7 mouse cellular contexts compared by ENCODE assay signal in the genomic region with DNA sequence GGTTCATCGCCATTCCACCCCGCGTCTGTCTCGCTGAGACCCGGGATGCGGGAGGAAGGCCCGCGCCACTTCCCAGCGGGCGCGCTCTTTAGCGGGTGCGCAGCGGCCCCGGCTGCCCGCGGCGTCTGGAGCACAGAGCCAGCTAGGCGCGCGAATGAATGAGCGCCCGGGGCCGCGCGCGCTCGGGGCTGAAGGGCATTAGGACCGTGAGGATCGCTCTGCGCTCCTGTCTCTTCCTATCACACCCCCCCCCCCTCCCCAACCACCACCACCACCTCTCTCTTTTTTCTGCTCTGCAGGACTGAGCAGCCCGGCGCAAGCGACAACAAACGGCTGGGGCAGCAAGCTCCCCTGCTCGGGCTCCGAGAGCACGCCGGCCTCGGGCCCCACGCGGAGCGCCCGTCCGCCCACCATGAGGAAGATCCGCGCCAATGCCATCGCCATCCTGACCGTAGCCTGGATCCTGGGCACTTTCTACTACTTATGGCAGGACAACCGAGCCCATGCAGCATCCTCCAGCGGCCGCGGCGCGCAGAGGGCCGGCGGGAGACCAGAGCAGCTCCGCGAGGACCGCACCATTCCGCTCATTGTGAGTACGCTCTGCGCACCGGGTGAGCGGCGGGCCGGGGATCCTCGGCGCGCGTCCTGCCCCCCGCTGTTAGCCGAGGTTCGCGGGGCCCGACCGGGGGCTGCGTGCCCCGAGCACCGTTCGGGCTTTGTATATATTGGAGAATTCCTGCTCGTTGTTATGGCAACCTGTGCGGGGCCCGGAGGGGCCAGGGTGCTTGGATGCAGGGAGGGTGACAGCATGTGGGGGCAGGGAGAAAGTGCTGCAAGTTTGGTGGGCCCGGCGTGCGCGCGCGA. TPM values are rescaled to one million over a fixed set of nuclear protein-coding genes. Genes with fewer than 3 reads are reported as not detected.
DNase-seq lines count a peak whose midpoint lies in the region; ATAC-seq and TF ChIP-seq lines count a peak whose summit lies in the region.

No protein-coding gene starts in this region.

- peak overlapping the region; percentile 87 for H3K27ac ChIP-seq in left cerebral cortex, adult 2 months
- peak overlapping the region; percentile 92 for H3K27ac ChIP-seq in midbrain, embryonic 16.5 days (ENCODE audit: low read length)

- WGBS in midbrain, embryonic 16.5 days, result under 1% methylated on average over 90 of the region's 90 CpGs

- peaks cover 16% of the 10 kb centered on the region for H3K4me1 ChIP-seq in midbrain, embryonic 16.5 days (ENCODE audit: control insufficient read depth, insufficient read depth, low read length)

- H3K4me3 ChIP-seq in left cerebral cortex, adult 2 months, result peak overlapping the region; percentile 86
- peak overlapping the region; percentile 83 for H3K4me3 ChIP-seq in midbrain, embryonic 16.5 days (ENCODE audit: low read depth, low read length)

- H3K9me3 ChIP-seq in midbrain, embryonic 16.5 days (replicated peaks; ENCODE audit: control insufficient read depth, low read length, poor library complexity, severe bottlenecking), result no peaks in the 10 kb centered on the region

- intact Hi-C loops in left cerebral cortex, adult 2 months (cut with DNase I), result loop anchor here (1.0 to 2.0 kb wide), 2 partner anchors 56 to 124 kb away; a partner anchor contains a TSS

- ATAC-seq in midbrain, embryonic 16.5 days, result peak; percentile 88

- H3K27me3 ChIP-seq in midbrain, embryonic 16.5 days (ENCODE audit: control insufficient read depth, insufficient read depth, low read depth, low read length), result peaks cover 5% of the 10 kb centered on the region

- peak overlapping the region; percentile 74 for H3K4me2 ChIP-seq in midbrain, embryonic 16.5 days (ENCODE audit: low read length)

- peak; percentile 35 for DNase-seq in urinary bladder, adult 2 months (ENCODE audit: low spot score)
- DNase-seq in urinary bladder, postnatal 4 days (ENCODE audit: low spot score in 2 of 2), result no peak
- peak; percentile 75 to 84 for DNase-seq in cerebellum, postnatal 25 days
- DNase-seq in frontal cortex, postnatal 36 days (ENCODE audit: low spot score in 2 of 2), result peak; percentile 53 to 60
- DNase-seq in left cerebral cortex, adult 2 months (ENCODE audit: extremely low spot score in 1 of 2, low spot score in 2 of 2), result peak; percentile 53 to 71
- DNase-seq in ovary, adult 18-20 months (ENCODE audit: low spot score), result no peak

- no peak for TF ChIP-seq CTCF in left cerebral cortex, adult 2 months (IDR thresholded peaks at IDR 0.05)

- peak overlapping the region; percentile 80 for H3K9ac ChIP-seq in midbrain, embryonic 16.5 days (ENCODE audit: low read depth, low read length)

- H3K36me3 ChIP-seq in midbrain, embryonic 16.5 days (ENCODE audit: control insufficient read depth, insufficient read depth, low read length), result no peaks in the 10 kb centered on the region

RNA-seq across cellular contexts. Expression of a gene that starts 0.9 kb away (rescaled TPM):
- polyA plus RNA-seq in urinary bladder, adult 2 months (2012; rRNA removed), result 13.2 and 21.2 TPM in 2 replicates
- total RNA-seq in left cerebral cortex, adult 2 months (2021), result 10 to 100 TPM; 94.6 to 94.9 TPM
- 41.8 and 43.3 TPM in 2 replicates for polyA plus RNA-seq in midbrain, embryonic 16.5 days (2015; fragmentation: Nextera tagmentation; extraction: Ambion mirVana)

RNA-seq across cellular contexts. Expression of a gene that starts 56.1 kb away (rescaled TPM):
- 25.8 and 27.3 TPM in 2 replicates for polyA plus RNA-seq in urinary bladder, adult 2 months (2012; rRNA removed)
- 100 to 1,000 TPM; 138 to 142 TPM for total RNA-seq in left cerebral cortex, adult 2 months (2021)
- 66.4 and 66.9 TPM in 2 replicates for polyA plus RNA-seq in midbrain, embryonic 16.5 days (2015; fragmentation: Nextera tagmentation; extraction: Ambion mirVana)

Comparison
In these comparisons a context has a peak if more than half of its experiments do, and no peak if none do; other contexts are left out.
1. DNase-seq: peak in urinary bladder, adult 2 months (single experiment), cerebellum, postnatal 25 days (2 of 2), frontal cortex, postnatal 36 days (2 of 2) and left cerebral cortex, adult 2 months (2 of 2); none in urinary bladder, postnatal 4 days (0 of 2) and ovary, adult 18-20 months (single experiment).